Mouse (Mus musculus) spleen, adult 12 weeks (tissue): ENCODE results near the gene Cdkn3.
"Not testable (repeated sequence)": the region's sequence is repeated elsewhere in the genome, so short reads cannot be mapped to it uniquely, and the experiment has no call there.

ENCODE experiments used
- DNase-seq: peaks from one replicate; pipeline ENCODE4 v3.0.0; 2022; ENCODE audit warnings: low spot score

Gene Cdkn3

DNA sequence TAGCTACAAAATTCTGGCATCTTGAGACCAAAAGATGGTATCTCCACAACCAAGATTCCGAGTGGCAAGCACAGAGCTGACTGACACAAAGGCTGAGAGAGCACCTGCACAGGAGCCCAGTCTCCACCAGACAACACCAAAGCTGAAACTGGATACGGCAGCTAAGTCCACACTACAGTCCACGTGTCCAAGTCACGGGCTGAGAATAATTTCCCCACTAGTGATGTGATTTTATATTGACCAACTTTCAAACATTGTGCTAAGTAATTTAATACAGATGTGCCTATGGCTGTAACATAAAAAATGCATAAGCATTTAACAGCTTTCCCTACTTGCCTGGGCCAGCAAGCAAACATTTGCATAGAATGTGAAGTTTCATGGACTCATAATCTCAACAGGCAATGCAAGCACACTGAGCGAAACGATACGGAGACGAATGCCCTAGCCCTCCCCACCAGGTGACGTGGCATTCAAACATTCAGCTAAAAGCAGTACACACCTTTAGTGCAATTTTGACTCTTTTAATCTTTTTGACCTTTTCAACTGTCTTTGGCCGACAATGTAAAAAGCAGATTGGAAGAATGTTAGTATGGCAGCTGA is 23.1 kb downstream of the Cdkn3 start:
- no peak for DNase-seq

- no peak for DNase-seq
Measured at GRCm38 (mm10) chr14:46785247-46785646, 24.9 kb downstream of the Cdkn3 start.

DNA sequence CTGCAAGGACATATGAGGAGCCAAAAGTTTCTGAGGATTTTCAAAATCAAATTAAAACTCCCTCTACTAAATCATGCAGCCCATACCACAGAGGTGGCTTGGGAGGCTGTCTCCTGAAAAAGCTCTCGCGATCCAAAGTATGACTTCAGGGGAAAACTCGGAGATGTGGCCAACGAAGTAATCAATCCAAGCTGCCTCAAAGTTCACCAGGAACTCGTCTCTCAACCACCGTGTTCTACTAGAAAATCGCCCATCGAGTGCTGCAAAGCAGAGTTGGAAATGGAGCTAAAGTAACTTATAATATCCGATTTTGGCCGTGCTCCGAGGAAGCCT is 27.1 kb downstream of the Cdkn3 start:
- peak; percentile 8 for DNase-seq

DNA sequence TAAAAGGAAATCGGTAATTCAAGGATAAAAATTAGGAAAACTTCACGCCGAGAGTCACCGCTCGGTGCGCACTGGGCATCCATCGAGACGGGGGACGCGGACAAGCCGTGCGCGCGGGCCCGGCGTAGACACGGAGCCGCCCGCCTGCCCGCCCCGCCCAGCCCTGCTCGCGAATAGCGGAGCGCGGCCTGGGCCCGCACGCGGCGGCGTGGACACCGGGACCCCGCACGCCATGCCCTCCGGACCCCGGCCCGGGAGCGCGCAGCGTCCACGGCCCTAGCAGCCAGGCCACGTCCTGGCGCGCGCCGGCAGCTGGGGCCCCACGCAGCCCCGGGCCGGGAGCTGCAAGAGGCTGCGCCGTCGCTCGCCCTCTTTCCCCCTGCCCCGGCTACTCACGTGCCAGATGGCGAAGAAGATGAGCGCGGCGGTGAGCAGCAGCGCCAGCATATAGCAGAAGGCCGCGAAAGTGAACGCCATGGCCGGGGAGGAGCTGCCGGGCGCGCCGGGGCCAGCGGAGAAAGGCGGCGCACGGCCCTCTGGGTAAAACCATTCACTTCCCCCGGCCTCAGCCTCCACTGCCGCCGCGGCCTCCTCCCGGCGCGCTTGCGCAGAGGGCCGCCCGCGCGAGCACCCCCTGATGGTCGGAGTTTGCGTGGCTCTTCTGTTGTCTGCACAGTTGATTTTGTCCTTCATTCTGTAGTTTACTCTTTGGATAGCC is 27.6 kb downstream of the Cdkn3 start, which contains the start of gene Cnih1:
Cnih1 (minus strand) TSS at position 625 of the 718 bp plus-strand sequence.
- DNase-seq: peak; percentile 88

- no peak for DNase-seq
Measured at GRCm38 (mm10) chr14:46788505-46788901, 28.2 kb downstream of the Cdkn3 start.

GRCm38 (mm10) chr14:46790303-46790702 is 30.0 kb downstream of the Cdkn3 start:
- DNase-seq: peak; percentile 15

DNA sequence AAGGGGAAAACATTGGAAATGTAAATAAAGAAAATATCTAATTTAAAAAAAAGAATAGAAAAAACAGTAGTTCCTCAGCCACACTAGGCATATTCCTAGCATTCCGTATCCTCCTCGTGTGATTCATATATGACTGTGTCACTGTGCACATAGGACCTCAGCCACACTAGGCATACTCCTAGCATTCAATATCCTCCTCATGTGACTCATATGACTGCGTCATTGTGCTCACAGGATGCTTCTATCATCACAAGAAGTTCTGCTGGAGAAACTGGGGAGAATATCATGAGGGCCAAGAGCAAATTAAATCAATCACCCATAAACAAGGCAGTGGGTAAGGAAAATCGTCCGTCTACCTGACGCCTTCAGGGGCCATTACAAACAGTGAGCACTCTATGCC is 30.4 kb downstream of the Cdkn3 start:
- DNase-seq: no peak

DNA sequence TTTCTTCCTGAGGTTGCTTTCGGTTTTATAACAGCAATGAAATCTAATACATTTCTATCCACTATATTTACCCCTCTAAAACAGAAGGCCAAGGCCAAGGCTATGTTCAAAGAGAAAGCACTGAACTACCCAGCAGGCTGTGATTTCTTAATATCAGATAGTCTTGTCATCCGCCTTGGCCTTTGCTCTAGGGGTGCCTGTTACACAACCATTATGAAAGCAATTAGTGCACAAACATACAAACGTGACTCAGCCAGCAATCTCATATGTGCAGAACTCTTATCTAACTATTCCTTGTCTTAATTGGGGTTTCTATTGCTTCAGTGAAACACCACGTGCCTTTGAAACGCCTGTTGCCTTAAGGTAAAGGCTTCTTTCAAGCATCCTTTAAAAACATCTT is 33.8 kb downstream of the Cdkn3 start:
- no peak for DNase-seq

DNA sequence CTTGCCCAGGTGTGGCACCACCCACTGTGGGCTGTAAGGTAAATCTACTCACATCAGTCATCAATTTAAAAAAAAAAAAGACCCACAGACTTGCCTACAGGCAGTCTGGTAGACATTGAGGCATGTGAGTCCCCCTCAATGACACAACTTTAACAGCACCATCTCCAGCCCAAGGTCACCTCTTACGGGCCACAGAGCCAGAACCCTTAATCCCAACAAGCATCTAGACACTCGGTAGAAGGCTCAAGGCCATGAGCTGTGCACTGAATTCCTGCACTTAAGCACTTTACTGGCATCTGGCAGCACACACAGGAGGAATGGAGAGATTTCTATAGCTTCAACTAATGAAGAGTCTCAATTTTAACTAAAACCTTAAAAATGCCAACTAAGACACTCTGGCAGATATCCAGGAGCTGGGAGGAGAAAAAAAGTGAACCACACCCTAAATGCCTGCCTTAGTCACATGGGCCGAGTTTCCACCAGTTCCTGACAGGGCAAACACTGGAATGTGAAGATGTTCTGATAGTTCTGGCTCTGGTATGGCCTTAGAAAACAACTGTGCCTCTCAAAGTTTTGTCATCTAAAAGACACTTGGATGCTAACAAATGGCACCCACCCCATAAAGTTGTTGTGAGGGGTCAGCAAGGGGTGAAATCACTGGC is 40.5 kb downstream of the Cdkn3 start:
- DNase-seq: peak; percentile 46

DNA sequence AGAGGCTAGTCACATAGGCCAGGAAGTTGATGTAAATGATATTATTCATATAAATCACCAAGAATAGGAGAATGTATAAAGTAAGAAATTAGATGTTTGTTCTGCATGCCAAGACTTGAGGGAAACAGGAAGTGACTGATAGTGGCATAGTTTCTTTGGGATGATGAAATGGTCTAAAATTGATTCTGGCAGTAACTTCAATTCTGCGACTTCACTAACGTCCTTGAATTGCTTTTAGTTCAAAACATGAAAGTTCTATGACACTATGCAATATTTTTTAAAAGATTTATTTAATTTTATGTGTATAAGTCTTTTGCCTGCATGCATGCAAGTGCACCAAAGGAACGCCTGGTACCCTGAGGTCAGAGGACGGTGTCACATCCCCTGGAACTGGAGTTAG is 42.9 kb downstream of the Cdkn3 start:
- no peak for DNase-seq

GRCm38 (mm10) chr14:46803791-46804190 is 43.5 kb downstream of the Cdkn3 start:
- no peak for DNase-seq

DNA sequence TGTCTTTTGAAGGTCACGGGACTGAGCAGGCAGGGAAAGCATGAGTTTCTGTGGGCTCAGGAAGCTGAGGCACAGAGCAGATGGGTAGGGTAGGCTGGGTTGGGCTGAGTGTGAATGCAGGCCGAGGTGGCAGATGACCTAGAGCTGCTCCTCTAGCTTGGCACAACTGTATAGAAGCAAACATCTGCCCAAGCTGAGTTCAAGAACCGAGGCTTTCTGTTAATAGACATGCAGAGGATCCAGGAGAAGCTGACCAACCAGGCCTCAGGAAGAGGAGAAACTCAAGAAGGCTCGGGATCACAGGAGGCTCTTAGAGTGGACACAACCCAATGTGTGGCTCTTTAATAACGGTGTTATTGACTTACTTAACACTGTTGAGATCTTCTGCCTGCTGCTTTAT is 45.8 kb downstream of the Cdkn3 start:
- DNase-seq: no peak

GRCm38 (mm10) chr14:46807927-46808326 is 47.6 kb downstream of the Cdkn3 start:
- DNase-seq: no peak

DNA sequence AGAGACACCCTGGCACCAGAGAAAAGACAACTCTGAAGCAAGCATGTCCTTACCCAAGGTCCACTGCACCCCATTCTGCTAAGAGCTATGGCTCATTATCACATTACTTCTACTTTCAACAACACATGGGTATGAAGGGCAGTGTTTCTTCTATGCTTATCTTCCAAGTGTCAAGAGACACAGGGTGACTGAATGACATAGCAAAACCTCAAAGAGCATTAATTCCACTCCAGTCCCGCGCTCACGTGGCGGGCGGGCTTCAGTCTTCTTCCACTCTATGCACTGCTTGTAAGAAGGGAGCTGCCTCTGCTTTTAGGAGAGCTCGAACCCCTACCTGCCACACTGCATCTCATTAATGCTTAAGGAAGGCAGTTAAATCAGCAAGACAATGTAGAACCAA is 55.3 kb downstream of the Cdkn3 start:
- no peak for DNase-seq

DNA sequence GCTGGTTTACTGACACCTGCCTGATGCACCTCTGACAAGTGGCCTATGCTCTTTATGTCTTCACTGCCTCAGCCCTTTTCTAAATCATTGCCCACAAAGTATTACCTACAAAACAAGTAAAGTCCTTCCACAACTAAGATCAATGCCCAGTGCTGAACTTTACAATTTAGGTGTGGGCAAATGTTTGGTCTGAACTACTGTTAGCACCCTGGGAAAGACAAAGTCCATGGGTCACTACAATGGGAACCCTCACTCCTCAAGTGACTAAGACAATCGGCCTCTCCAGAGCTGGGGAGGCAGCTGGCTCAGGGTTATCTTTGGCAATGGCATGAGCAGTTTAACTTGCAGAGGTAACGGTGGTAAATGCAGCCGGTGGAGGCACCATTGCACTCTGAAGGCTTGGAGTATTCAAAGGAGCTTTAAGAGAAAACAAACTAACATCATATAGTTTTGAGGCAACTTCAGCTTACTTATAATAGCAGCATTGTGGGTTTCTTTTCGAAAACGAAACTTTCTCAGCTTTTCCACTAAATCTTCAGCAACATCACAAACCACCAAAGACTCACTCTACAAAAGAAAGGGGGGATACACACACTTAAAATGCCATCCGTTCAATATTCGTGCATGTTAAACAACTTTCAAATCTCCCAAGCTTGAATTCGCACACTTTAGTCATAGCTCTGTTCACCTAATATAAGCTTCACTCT is 56.7 kb downstream of the Cdkn3 start:
- no peak for DNase-seq

DNA sequence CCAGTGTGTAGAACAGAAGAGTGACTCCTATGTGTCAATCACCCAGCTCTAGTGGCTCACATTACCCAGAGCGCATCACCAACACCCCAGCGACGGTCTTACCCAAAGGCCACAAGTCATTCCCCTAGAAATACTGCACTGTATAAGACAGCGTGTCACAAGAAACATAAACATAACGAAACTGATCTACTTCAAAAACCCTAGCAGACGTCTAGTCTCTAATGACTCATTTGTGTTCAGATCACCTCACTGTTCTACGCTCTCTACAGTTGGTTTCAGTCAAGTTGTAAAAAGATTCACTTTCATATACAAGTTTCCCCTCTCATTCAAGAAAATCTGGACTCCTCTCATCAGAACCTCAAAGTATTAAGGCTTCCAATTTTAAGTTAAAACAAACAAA is 58.4 kb downstream of the Cdkn3 start:
- DNase-seq: no peak

GRCm38 (mm10) chr14:46819961-46820360 is 59.6 kb downstream of the Cdkn3 start:
- not testable (repeated sequence) for DNase-seq
